Mouse (Mus musculus) C2C12 (cell line): ENCODE results near the gene Slc39a11. TPM values are rescaled to one million over a fixed set of nuclear protein-coding genes. Genes with fewer than 3 reads are reported as not detected.
"Not testable (repeated sequence)": the region's sequence is repeated elsewhere in the genome, so short reads cannot be mapped to it uniquely, and the experiment has no call there.

ENCODE experiments used
- H3K27me3 ChIP-seq: one replicate; pipeline ENCODE4 v1.6.1; 2011; ENCODE audit not compliant: control insufficient read depth, insufficient read depth, insufficient read length
- H3K36me3 ChIP-seq: one replicate; pipeline ENCODE4 v1.6.1; 2011; ENCODE audit not compliant: control insufficient read depth, insufficient read depth
- H3K4me3 ChIP-seq: one replicate; pipeline ENCODE4 v1.5.1; 2011; ENCODE audit warnings: mild to moderate bottlenecking, control low read depth; ENCODE audit not compliant: poor library complexity, insufficient read depth, severe bottlenecking
- H3K79me2 ChIP-seq: one replicate; pipeline ENCODE4 v1.6.1; 2011; ENCODE audit not compliant: control insufficient read depth, insufficient read depth
- H3K79me3 ChIP-seq: one replicate; pipeline ENCODE4 v1.6.1; 2011; ENCODE audit warnings: low read depth, control low read depth
- H3ac ChIP-seq: one replicate; pipeline ENCODE3; 2011; ENCODE audit warnings: low read depth; ENCODE audit not compliant: control insufficient read depth, insufficient read length
- CEBPB ChIP-seq: IDR thresholded peaks from one replicate; pipeline ENCODE4 v1.6.1; 2011; ENCODE audit warnings: low read depth, mild to moderate bottlenecking, control low read depth, moderate library complexity
- CTCF ChIP-seq: IDR thresholded peaks from one replicate; pipeline ENCODE4 v1.5.1; 2011; ENCODE audit not compliant: control insufficient read depth, insufficient read depth, insufficient read length
- FOSL1 ChIP-seq: IDR thresholded peaks from one replicate; pipeline ENCODE4 v1.8.0; 2011; ENCODE audit warnings: mild to moderate bottlenecking, low read length; ENCODE audit not compliant: poor library complexity, insufficient read depth, severe bottlenecking
- MAX ChIP-seq: IDR thresholded peaks from one replicate; pipeline ENCODE4 v1.6.1; 2011; ENCODE audit warnings: mild to moderate bottlenecking, control low read depth
- MYOD1 ChIP-seq: IDR thresholded peaks from one replicate; pipeline ENCODE4 v1.6.1; 2011; ENCODE audit warnings: low read depth; ENCODE audit not compliant: control insufficient read depth, insufficient read length
- MYOG ChIP-seq: IDR thresholded peaks from one replicate; pipeline ENCODE4 v1.6.1; 2011; ENCODE audit not compliant: control insufficient read depth, insufficient read length; ENCODE audit errors: extremely low read depth
- USF1 ChIP-seq: IDR thresholded peaks from one replicate; pipeline ENCODE4 v1.6.1; 2011; ENCODE audit warnings: low read depth, mild to moderate bottlenecking, control low read depth, moderate library complexity
- polyA plus RNA-seq: library from polyadenylated mRNA; unstranded; fragments of >200 nt; fragmentation: generic; extraction: Trizol; gene quantifications from one replicate; pipeline ENCODE4 v1.2.1, GENCODE M21; 2012; ENCODE audit warnings: missing spikeins

The Slc39a11 gene
- polyA plus RNA-seq, 1 experiment, result 10.0 TPM

- Histone ChIP-seq H3K36me3 (peaks cover 58% of the 10 kb centered on the region), H3K4me3 (no peak overlapping the region), H3K27me3 (no peaks in the 10 kb centered on the region), H3K79me3 (peaks cover 53% of the 10 kb centered on the region), H3ac (no peak overlapping the region), H3K79me2 (peaks cover 84% of the 10 kb centered on the region)
- no peak for TF ChIP-seq MAX
- no peak for TF ChIP-seq FOSL1
- TF ChIP-seq MYOG, result no peak
- TF ChIP-seq CEBPB, result no peak
- TF ChIP-seq CTCF, result no peak
- no peak for TF ChIP-seq USF1
- no peak for TF ChIP-seq MYOD1
Observed at GRCm38 (mm10) chr11:113667122-113667521, 17.2 kb upstream of the Slc39a11 start.

GRCm38 (mm10) chr11:113666648-113667047 lies 16.8 kb upstream of the Slc39a11 start:
- Histone ChIP-seq H3ac (no peak overlapping the region), H3K79me3 (peaks cover 50% of the 10 kb centered on the region), H3K36me3 (peaks cover 61% of the 10 kb centered on the region), H3K27me3 (no peaks in the 10 kb centered on the region), H3K4me3 (no peak overlapping the region), H3K79me2 (peaks cover 79% of the 10 kb centered on the region)
- TF ChIP-seq MAX (no peak), CTCF (no peak), MYOG (no peak), FOSL1 (no peak), USF1 (no peak), CEBPB (no peak), MYOD1 (no peak)

GRCm38 (mm10) chr11:113666205-113666604 lies 16.3 kb upstream of the Slc39a11 start:
- no peak overlapping the region for H3ac ChIP-seq
- TF ChIP-seq MYOG (no peak), FOSL1 (no peak)
- peaks cover 75% of the 10 kb centered on the region for H3K79me2 ChIP-seq
- H3K4me3 ChIP-seq, result no peak overlapping the region
- peaks cover 61% of the 10 kb centered on the region for H3K36me3 ChIP-seq
- H3K27me3 ChIP-seq, result no peaks in the 10 kb centered on the region
- peaks cover 46% of the 10 kb centered on the region for H3K79me3 ChIP-seq

GRCm38 (mm10) chr11:113664279-113664678 lies 14.4 kb upstream of the Slc39a11 start:
- Histone ChIP-seq H3K79me2 (peaks cover 56% of the 10 kb centered on the region), H3K79me3 (peaks cover 32% of the 10 kb centered on the region), H3K27me3 (no peaks in the 10 kb centered on the region), H3ac (no peak overlapping the region), H3K4me3 (no peak overlapping the region), H3K36me3 (peaks cover 49% of the 10 kb centered on the region)
- no peak for TF ChIP-seq CEBPB
- no peak for TF ChIP-seq USF1
- TF ChIP-seq MYOD1, result no peak
- TF ChIP-seq MAX, result no peak
- TF ChIP-seq MYOG, result no peak
- TF ChIP-seq FOSL1, result no peak
- TF ChIP-seq CTCF, result no peak

GRCm38 (mm10) chr11:113661835-113662351 lies 12.0 kb upstream of the Slc39a11 start:
- no peak for TF ChIP-seq MYOG
- no peak for TF ChIP-seq FOSL1
- no peak for TF ChIP-seq CEBPB
- no peak for TF ChIP-seq MAX
- no peak for TF ChIP-seq USF1
- TF ChIP-seq CTCF, result no peak
- TF ChIP-seq MYOD1, result no peak
- H3K4me3 ChIP-seq, result no peak overlapping the region
- H3K27me3 ChIP-seq, result no peaks in the 10 kb centered on the region
- H3ac ChIP-seq, result no peak overlapping the region
- peaks cover 57% of the 10 kb centered on the region for H3K36me3 ChIP-seq
- peaks cover 32% of the 10 kb centered on the region for H3K79me2 ChIP-seq
- H3K79me3 ChIP-seq, result peaks cover 17% of the 10 kb centered on the region

- Histone ChIP-seq H3K4me3 (no peak overlapping the region), H3K27me3 (no peaks in the 10 kb centered on the region), H3K79me2 (peaks cover 22% of the 10 kb centered on the region), H3K36me3 (peaks cover 65% of the 10 kb centered on the region), H3ac (no peak overlapping the region), H3K79me3 (peaks cover 12% of the 10 kb centered on the region)
- TF ChIP-seq FOSL1, result no peak
- TF ChIP-seq USF1, result no peak
- no peak for TF ChIP-seq MYOG
- no peak for TF ChIP-seq CEBPB
- TF ChIP-seq CTCF, result no peak
Observed at GRCm38 (mm10) chr11:113660940-113661339, 11.1 kb upstream of the Slc39a11 start.

GRCm38 (mm10) chr11:113660213-113660612 lies 10.3 kb upstream of the Slc39a11 start:
- H3K27me3 ChIP-seq, result not testable (repeated sequence)

More at GRCm38 (mm10) chr11:113660213-113660612, 10.3 kb upstream of the Slc39a11 start:
- H3ac ChIP-seq, H3K4me3 ChIP-seq: not testable (repeated sequence)
- H3K36me3 ChIP-seq, result peaks cover 65% of the 10 kb centered on the region
- peaks cover 19% of the 10 kb centered on the region for H3K79me2 ChIP-seq
- H3K79me3 ChIP-seq, result peaks cover 12% of the 10 kb centered on the region
